Mouse (Mus musculus) spleen, adult 2 months (tissue): ENCODE measurements at regions not wholly inside any gene's neighbourhood (a gene's known extent, or its start where the extent isn't known, plus 50 kb on each side); places are given as distances from the start of the nearest gene placed in this dataset.

ENCODE experiments used
- CTCF ChIP-seq: fragments of 200-500 bp; IDR thresholded peaks from 2 replicates; pipeline ENCODE4 v1.5.1; 2011; ENCODE audit warnings: mild to moderate bottlenecking, inconsistent platforms; ENCODE audit not compliant: insufficient read depth, insufficient read length, insufficient replicate concordance; ENCODE audit errors: extremely low read depth
- POLR2A ChIP-seq: fragments of 200-500 bp; IDR thresholded peaks from 2 replicates; pipeline ENCODE4 v1.6.1; 2011; ENCODE audit warnings: low read depth, low read length, inconsistent platforms

GRCm38 (mm10) chr4:106112981-106113380, 203.0 kb upstream of the Usp24 start:
- no peak for TF ChIP-seq CTCF
- TF ChIP-seq POLR2A = no peak
